29 mouse cellular contexts compared by ENCODE assay signal in genomic region chr16:77531596-77531995, GRCm38 (mm10).
DNase-seq lines count a peak whose midpoint lies in the region; ATAC-seq lines count a peak whose summit lies in the region.
"Had no signal": no experiment of that assay in that cellular context is flagged by ENCODE, and none has a peak within 500 bp of the region (broad histone marks: within the 10 kb centered on the region; RNA-seq: fewer than 3 reads in every experiment).

No protein-coding gene starts in this region.

- H3K4me3 ChIP-seq in hindbrain, embryonic 12.5 days, result no peak overlapping the region
- no peak overlapping the region for H3K4me3 ChIP-seq in hindbrain, embryonic 16.5 days (ENCODE audit: low read length)
- H3K4me3 ChIP-seq in neural tube, embryonic 11.5 days (ENCODE audit: low read depth, low read length), result no peak overlapping the region
- H3K4me3 ChIP-seq in midbrain, embryonic 15.5 days, result no peak overlapping the region
- H3K4me3 ChIP-seq: embryonic facial prominence, embryonic 13.5 days; forebrain, embryonic 10.5 days; kidney, embryonic 15.5 days; limb, embryonic 12.5 days; liver, embryonic 15.5 days had no signal

- ATAC-seq in hindbrain, embryonic 12.5 days (ENCODE audit: low FRiP score), result 0 out of 2 replicates have a peak, but pooled peaks have one; percentile 42
- ATAC-seq in hindbrain, embryonic 16.5 days, result no peak
- ATAC-seq in neural tube, embryonic 11.5 days (ENCODE audit: insufficient read depth, low FRiP score, low TSS enrichment), result no peak
- no peak for ATAC-seq in midbrain, embryonic 15.5 days (replicated peaks)
- ATAC-seq in frontal cortex, adult (ENCODE audit: low TSS enrichment), result no peak
- ATAC-seq: activated CD4-positive, CD25-positive, alpha-beta regulatory T cell, adult 4 months; inflammation-experienced regulatory T-cells, adult 6 months had no signal

- peaks cover 5% of the 10 kb centered on the region for H3K4me1 ChIP-seq in hindbrain, embryonic 12.5 days
- H3K4me1 ChIP-seq in hindbrain, embryonic 16.5 days (ENCODE audit: control insufficient read depth, insufficient read depth, low read depth, low read length), result no peaks in the 10 kb centered on the region
- peaks cover 2% of the 10 kb centered on the region; the same call in 1 of the 2 replicates for H3K4me1 ChIP-seq in neural tube, embryonic 11.5 days (ENCODE audit: control insufficient read depth, insufficient read depth, low read length)
- H3K4me1 ChIP-seq in midbrain, embryonic 15.5 days, result peaks cover 6% of the 10 kb centered on the region; the same call in 1 of the 2 replicates
- H3K4me1 ChIP-seq: kidney, embryonic 15.5 days; limb, embryonic 12.5 days; liver, embryonic 15.5 days had no signal

- H3K9ac ChIP-seq in hindbrain, embryonic 12.5 days, result no peak overlapping the region
- H3K9ac ChIP-seq in hindbrain, embryonic 16.5 days (ENCODE audit: low read depth, low read length), result no peak overlapping the region
- no peak overlapping the region for H3K9ac ChIP-seq in neural tube, embryonic 11.5 days (ENCODE audit: low read length)
- no peak overlapping the region for H3K9ac ChIP-seq in midbrain, embryonic 15.5 days
- H3K9ac ChIP-seq: embryonic facial prominence, embryonic 13.5 days; kidney, embryonic 15.5 days; limb, embryonic 12.5 days; liver, embryonic 15.5 days; lung, embryonic 14.5 days had no signal

- DNase-seq in neural tube, embryonic 11.5 days (ENCODE audit: low spot score), result peak; percentile 30
- DNase-seq in neural tube, embryonic 10.5 days (ENCODE audit: extremely low spot score, low spot score), result no peak
- DNase-seq in right cerebral cortex, postnatal 36 days (ENCODE audit: low spot score in 2 of 2), result no peak
- DNase-seq: adrenal gland, adult 2 months; B cell, adult 2 months; cerebellum, adult 9-10 months; cerebellum, postnatal 36 days; gastrocnemius, postnatal 36 days; heart, adult 18-20 months; heart, postnatal 36 days; kidney, adult 11 months; kidney, postnatal 25 days; lung, embryonic 14.5 days; lung, postnatal 14 days; thymus, adult 2 months; thymus, postnatal 4 days had no signal

- H3K27me3 ChIP-seq in hindbrain, embryonic 12.5 days, result no peaks in the 10 kb centered on the region
- H3K27me3 ChIP-seq in hindbrain, embryonic 16.5 days (replicated peaks; ENCODE audit: control insufficient read depth, insufficient read depth, low read length), result no peaks in the 10 kb centered on the region
- H3K27me3 ChIP-seq in neural tube, embryonic 11.5 days (ENCODE audit: control insufficient read depth, insufficient read depth, low read length), result no peaks in the 10 kb centered on the region
- no peaks in the 10 kb centered on the region for H3K27me3 ChIP-seq in midbrain, embryonic 15.5 days (replicated peaks)
- H3K27me3 ChIP-seq: CH12.LX; embryonic facial prominence, embryonic 13.5 days; kidney, embryonic 15.5 days; limb, embryonic 12.5 days; liver, embryonic 15.5 days had no signal

- peaks cover 6% of the 10 kb centered on the region; the same call in 1 of the 2 replicates for H3K9me3 ChIP-seq in hindbrain, embryonic 12.5 days (replicated peaks)
- no peaks in the 10 kb centered on the region for H3K9me3 ChIP-seq in hindbrain, embryonic 16.5 days (ENCODE audit: control insufficient read depth, low read length)
- no peaks in the 10 kb centered on the region for H3K9me3 ChIP-seq in neural tube, embryonic 11.5 days (ENCODE audit: control insufficient read depth, low read length)
- H3K9me3 ChIP-seq in midbrain, embryonic 15.5 days, result no peaks in the 10 kb centered on the region
- H3K9me3 ChIP-seq: embryonic facial prominence, embryonic 13.5 days; forebrain, embryonic 10.5 days; kidney, embryonic 15.5 days; liver, embryonic 15.5 days had no signal

- H3K4me2 ChIP-seq in hindbrain, embryonic 12.5 days (replicated peaks), result peak overlapping the region; percentile 4; the same call in 1 of the 2 replicates
- no peak overlapping the region for H3K4me2 ChIP-seq in hindbrain, embryonic 16.5 days (ENCODE audit: low read length)
- H3K4me2 ChIP-seq in neural tube, embryonic 11.5 days (ENCODE audit: low read depth), result no peak overlapping the region
- no peak overlapping the region for H3K4me2 ChIP-seq in midbrain, embryonic 15.5 days
- H3K4me2 ChIP-seq: embryonic facial prominence, embryonic 13.5 days; heart, embryonic 11.5 days; kidney, embryonic 15.5 days; limb, embryonic 12.5 days; liver, embryonic 15.5 days; lung, embryonic 14.5 days had no signal

- H3K27ac ChIP-seq in hindbrain, embryonic 12.5 days, result peak overlapping the region; percentile 68
- no peak overlapping the region for H3K27ac ChIP-seq in hindbrain, embryonic 16.5 days (ENCODE audit: low read depth, low read length)
- no peak overlapping the region for H3K27ac ChIP-seq in neural tube, embryonic 11.5 days (ENCODE audit: low read depth, low read length)
- peak overlapping the region; percentile 63; the same call in 1 of the 2 replicates for H3K27ac ChIP-seq in midbrain, embryonic 15.5 days
- H3K27ac ChIP-seq: embryonic facial prominence, embryonic 13.5 days; forebrain, embryonic 10.5 days; kidney, embryonic 15.5 days; limb, embryonic 12.5 days; liver, embryonic 15.5 days had no signal

- 0 out of 2 replicates have a peak, but pooled peaks cover 4% of the 10 kb centered on the region for H3K36me3 ChIP-seq in hindbrain, embryonic 12.5 days
- H3K36me3 ChIP-seq in hindbrain, embryonic 16.5 days (ENCODE audit: control insufficient read depth, insufficient read depth, low read length), result no peaks in the 10 kb centered on the region
- no peaks in the 10 kb centered on the region for H3K36me3 ChIP-seq in neural tube, embryonic 11.5 days (ENCODE audit: control insufficient read depth, insufficient read depth, low read length)
- no peaks in the 10 kb centered on the region for H3K36me3 ChIP-seq in midbrain, embryonic 15.5 days (replicated peaks)
- H3K36me3 ChIP-seq: limb, embryonic 12.5 days; liver, embryonic 15.5 days had no signal

- 59% methylated on average over 10 of the region's 10 CpGs for WGBS in hindbrain, embryonic 12.5 days
- 41% methylated on average over 10 of the region's 10 CpGs for WGBS in hindbrain, embryonic 16.5 days
- 48% methylated on average over 10 of the region's 10 CpGs for WGBS in neural tube, embryonic 11.5 days
- 48% methylated on average over 10 of the region's 10 CpGs for whole genome bisulfite sequencing in midbrain, embryonic 15.5 days

Comparison
In these comparisons a context has a peak if more than half of its experiments do, and no peak if none do; other contexts are left out.
1. H3K27ac ChIP-seq: peak in hindbrain, embryonic 12.5 days (single experiment) and midbrain, embryonic 15.5 days (single experiment); none in hindbrain, embryonic 16.5 days (single experiment) and neural tube, embryonic 11.5 days (single experiment).